Comparison of ENCODE assay signal across 11 mouse cellular contexts in the genomic region with DNA sequence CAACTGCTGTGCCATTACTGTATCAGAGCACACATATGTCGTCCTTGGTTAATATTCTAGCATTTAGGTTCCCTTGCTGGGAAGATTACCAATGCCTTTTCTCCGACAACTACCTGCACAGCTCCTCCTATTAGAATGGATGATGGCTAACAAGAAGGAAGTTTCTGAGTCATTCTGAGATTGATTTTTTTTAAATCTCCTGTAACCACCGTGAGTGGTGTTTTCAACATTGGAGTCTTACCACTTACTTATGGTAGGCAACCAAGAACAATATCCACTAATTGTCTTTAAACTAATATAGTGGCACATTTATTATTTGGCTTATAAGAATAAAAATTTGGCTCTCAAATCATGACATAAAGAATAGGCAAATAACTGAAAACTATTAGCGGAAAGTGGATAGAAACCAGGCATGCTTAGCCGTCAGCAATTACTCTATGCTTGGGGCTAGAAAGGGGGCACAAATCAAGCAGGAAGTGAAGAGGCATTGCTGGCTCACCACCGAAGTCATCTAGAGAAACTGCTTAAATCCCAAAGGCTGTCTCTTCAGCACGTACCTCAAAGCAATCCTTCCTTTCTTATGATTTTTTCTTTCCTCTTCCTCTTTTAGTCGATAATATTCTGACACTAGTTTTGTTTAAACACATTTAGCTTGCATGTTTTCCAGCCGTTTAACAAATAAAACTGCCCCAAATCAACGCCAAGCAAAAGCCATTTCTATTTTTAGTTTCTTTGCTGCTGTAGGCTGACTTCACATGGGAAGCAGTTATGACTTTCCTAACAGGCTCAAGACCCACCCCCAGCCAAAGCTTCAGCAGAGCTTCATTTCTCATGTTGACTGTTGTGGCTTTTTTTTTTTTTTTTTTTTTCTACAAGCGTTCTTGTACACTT.
DNase-seq lines count a peak whose midpoint lies in the region; ATAC-seq lines count a peak whose summit lies in the region.
"Had no signal": no experiment of that assay in that cellular context is flagged by ENCODE, and none has a peak within 500 bp of the region (broad histone marks: within the 10 kb centered on the region; RNA-seq: fewer than 3 reads in every experiment).

No protein-coding gene starts in this region.

- WGBS in kidney, embryonic 15.5 days: 71% methylated on average over 11 of the region's 11 CpGs
- 88% methylated on average over 11 of the region's 11 CpGs for WGBS in forebrain, embryonic 13.5 days

- H3K4me3 ChIP-seq in kidney, embryonic 15.5 days (replicated peaks): no peak overlapping the region
- H3K4me3 ChIP-seq in forebrain, embryonic 13.5 days: no peak overlapping the region

- no peak overlapping the region for H3K9ac ChIP-seq in kidney, embryonic 15.5 days
- no peak overlapping the region for H3K9ac ChIP-seq in forebrain, embryonic 13.5 days
- H3K9ac ChIP-seq: hindbrain, embryonic 14.5 days had no signal

- no peak for ATAC-seq in kidney, embryonic 15.5 days (replicated peaks; ENCODE audit: low FRiP score)
- peak; percentile 98 for ATAC-seq in granulocyte monocyte progenitor cell, adult 5-6 weeks (replicated peaks; ENCODE audit: poor library complexity, severe bottlenecking)
- ATAC-seq in monocyte, adult 5-6 weeks (replicated peaks; ENCODE audit: insufficient number of reproducible peaks, low FRiP score, low TSS enrichment, poor library complexity, severe bottlenecking): peak; percentile 76
- no peak for ATAC-seq in forebrain, embryonic 13.5 days
- ATAC-seq: Patski had no signal

- peak; percentile 7 for DNase-seq in kidney, postnatal 10 days
- peak; percentile 17 for DNase-seq in NIH3T3 (ENCODE audit: low read depth)
- DNase-seq in frontal cortex, postnatal 10 days (ENCODE audit: low spot score in 2 of 2): no peak
- DNase-seq: adrenal gland, postnatal 10 days; cerebellum, adult 8-10 months had no signal

- H3K9me3 ChIP-seq in kidney, embryonic 15.5 days (replicated peaks): peaks cover 5% of the 10 kb centered on the region; the same call in 1 of the 2 replicates
- no peaks in the 10 kb centered on the region for H3K9me3 ChIP-seq in forebrain, embryonic 13.5 days (replicated peaks)

- no peaks in the 10 kb centered on the region for H3K4me1 ChIP-seq in kidney, embryonic 15.5 days
- no peaks in the 10 kb centered on the region for H3K4me1 ChIP-seq in forebrain, embryonic 13.5 days

- H3K4me2 ChIP-seq in kidney, embryonic 15.5 days: no peak overlapping the region
- no peak overlapping the region for H3K4me2 ChIP-seq in forebrain, embryonic 13.5 days
- H3K4me2 ChIP-seq: hindbrain, embryonic 14.5 days had no signal

- no peak overlapping the region for H3K27ac ChIP-seq in kidney, embryonic 15.5 days
- no peak overlapping the region for H3K27ac ChIP-seq in forebrain, embryonic 13.5 days
- H3K27ac ChIP-seq: hindbrain, embryonic 14.5 days had no signal

- H3K27me3 ChIP-seq in kidney, embryonic 15.5 days: no peaks in the 10 kb centered on the region
- H3K27me3 ChIP-seq in forebrain, embryonic 13.5 days: no peaks in the 10 kb centered on the region
- H3K27me3 ChIP-seq: Patski had no signal

- no peaks in the 10 kb centered on the region for H3K36me3 ChIP-seq in kidney, embryonic 15.5 days
- no peaks in the 10 kb centered on the region for H3K36me3 ChIP-seq in forebrain, embryonic 13.5 days (ENCODE audit: poor library complexity, severe bottlenecking)

Comparison
In these comparisons a context has a peak if more than half of its experiments do, and no peak if none do; other contexts are left out.
1. DNase-seq: peak in kidney, postnatal 10 days (single experiment) and NIH3T3 (single experiment); none in frontal cortex, postnatal 10 days (0 of 2).
2. ATAC-seq: peak in granulocyte monocyte progenitor cell, adult 5-6 weeks (single experiment) and monocyte, adult 5-6 weeks (single experiment); none in kidney, embryonic 15.5 days (single experiment) and forebrain, embryonic 13.5 days (single experiment).